Mouse (Mus musculus) kidney, postnatal 0 days (tissue): Measurements from ENCODE around the gene Amz1. TPM values are rescaled to one million over a fixed set of nuclear protein-coding genes. Genes with fewer than 3 reads are reported as not detected.
A peak's percentile ranks its signal among the peaks of the same experiment; 100 is the strongest.

Experiments used
- ATAC-seq: fragments of 200-750 bp; cut with Nextera tagmentation; replicated peaks from 2 replicates; pipeline ENCODE4 v1.8.0; 2017; ENCODE audit warnings: low read depth, moderate number of reproducible peaks, moderate TSS enrichment, moderate library complexity; ENCODE audit not compliant: low FRiP score
- DNase-seq: peaks from one replicate; pipeline ENCODE4 v3.0.0-alpha.2; 2016; ENCODE audit warnings: low spot score
- H3K27ac ChIP-seq: fragments of 300-500 bp; sonication (generic); 2 replicates; pipeline ENCODE4 v1.5.1; 2014; ENCODE audit warnings: mild to moderate bottlenecking
- H3K27me3 ChIP-seq: fragments of 300-500 bp; sonication (generic); 2 replicates; pipeline ENCODE4 v1.6.1; 2014; ENCODE audit warnings: low read length, mixed read lengths; ENCODE audit not compliant: insufficient read depth
- H3K36me3 ChIP-seq: fragments of 300-500 bp; sonication (generic); 2 replicates; pipeline ENCODE4 v1.6.1; 2014; ENCODE audit warnings: low read length, mixed read lengths; ENCODE audit not compliant: insufficient read depth
- H3K4me1 ChIP-seq: fragments of 300-500 bp; sonication (generic); replicated peaks from 2 replicates; pipeline ENCODE4 v1.6.1; 2014; ENCODE audit warnings: antibody characterized with exemption, low read length, mixed read lengths; ENCODE audit not compliant: insufficient read depth
- H3K4me2 ChIP-seq: fragments of 300-500 bp; sonication (generic); 2 replicates; pipeline ENCODE4 v1.6.1; 2014; ENCODE audit warnings: mild to moderate bottlenecking, low read length, moderate library complexity, mixed read lengths
- H3K4me3 ChIP-seq: fragments of 300-500 bp; sonication (generic); replicated peaks from 2 replicates; pipeline ENCODE4 v1.5.1; 2014; ENCODE audit warnings: low read depth, low read length
- H3K9ac ChIP-seq: fragments of 300-500 bp; sonication (generic); 2 replicates; pipeline ENCODE4 v1.6.1; 2014; ENCODE audit warnings: low read depth, low read length
- H3K9me3 ChIP-seq: fragments of 300-500 bp; sonication (generic); replicated peaks from 2 replicates; pipeline ENCODE4 v1.6.1; 2016; ENCODE audit warnings: low read length, inconsistent platforms, mixed read lengths
- CTCF ChIP-seq: IDR thresholded peaks from 2 replicates; pipeline ENCODE4 v1.5.1; 2016; ENCODE audit warnings: antibody characterized with exemption, low read depth, mild to moderate bottlenecking, moderate library complexity
- WGBS: fragments of 180-500 bp; shearing (Covaris S2); extraction: QIAGEN DNeasy Blood & Tissue Kit; methylation state at CpG from one replicate; pipeline ENCODE4 v1.1.7; 2014; 5-methylcytosine and 5-hydroxymethylcytosine counted together
- polyA plus RNA-seq: library from polyadenylated mRNA; unstranded; fragments of >200 nt; fragmentation: Nextera tagmentation; extraction: Ambion mirVana; gene quantifications from 2 replicates; pipeline ENCODE4 v1.2.1, GENCODE M21; 2015

The Amz1 gene
- 1.8 and 2.0 TPM in 2 replicates for polyA plus RNA-seq

DNA sequence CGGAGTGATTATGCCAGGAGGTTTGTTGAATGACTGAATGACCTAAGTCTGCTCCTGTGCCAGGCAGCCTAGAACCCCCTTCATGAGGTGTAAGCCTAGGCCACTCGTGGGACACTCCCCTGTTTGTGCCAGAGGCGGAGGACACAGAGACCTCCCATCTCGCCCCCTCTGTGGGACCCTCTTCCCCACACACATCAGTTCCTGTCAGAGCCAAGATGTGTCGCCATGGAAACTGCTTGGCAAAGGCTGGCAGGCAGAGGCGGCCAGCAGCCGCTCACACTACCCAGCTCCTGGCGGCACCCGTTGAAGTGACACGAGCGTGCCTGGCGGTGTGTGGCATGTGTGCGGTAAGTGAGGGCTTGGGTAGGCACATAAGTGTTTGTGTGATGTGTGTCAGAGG is at the start of gene Amz1:
Gene Amz1, plus strand, starts transcription at position 306 of the 400 bp plus-strand sequence.
- H3K4me1 ChIP-seq: no peaks in the 10 kb centered on the region

DNA sequence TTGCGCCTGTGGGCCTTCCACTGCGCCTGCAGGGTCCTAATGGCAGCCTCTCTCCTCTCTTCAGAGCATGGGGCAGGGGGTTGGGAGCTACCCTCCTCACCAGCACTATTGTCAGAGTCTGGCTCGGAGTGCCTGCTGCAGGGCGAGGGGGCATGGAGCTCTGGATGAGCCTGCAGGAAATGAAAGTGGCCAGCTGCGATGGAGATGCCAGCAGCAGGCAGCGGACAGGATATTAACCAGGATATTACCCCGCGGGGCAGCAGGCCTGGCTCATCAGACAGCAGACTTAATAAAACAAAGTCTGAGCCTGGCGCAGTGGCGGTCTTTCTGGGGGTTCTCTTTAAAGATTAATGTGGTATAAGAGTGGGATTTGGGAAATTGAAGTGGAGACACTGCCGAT is 48.8 kb upstream of the Amz1 start:
- H3K4me3 ChIP-seq: no peak overlapping the region
- no peaks in the 10 kb centered on the region for H3K9me3 ChIP-seq
- no peak overlapping the region for H3K27ac ChIP-seq
- DNase-seq: no peak
- H3K4me2 ChIP-seq: no peak overlapping the region
- no peak for TF ChIP-seq CTCF
- H3K9ac ChIP-seq: no peak overlapping the region
- peaks cover 28% of the 10 kb centered on the region; the same call in 1 of the 2 replicates for H3K36me3 ChIP-seq
- WGBS: 71% methylated on average over 11 of the region's 11 CpGs
- no peaks in the 10 kb centered on the region for H3K27me3 ChIP-seq
- H3K4me1 ChIP-seq: no peaks in the 10 kb centered on the region
- no peak for ATAC-seq

More for the DNA sequence above, at the start of gene Amz1:
- H3K27me3 ChIP-seq: no peaks in the 10 kb centered on the region
- DNase-seq (no peak), ATAC-seq (0 out of 2 replicates have a peak, but pooled peaks have one; percentile 3)
- 72% methylated on average over 13 of the region's 13 CpGs for WGBS
- H3K27ac ChIP-seq: no peak within 1 kb of the TSS
- no peak within 1 kb of the TSS for H3K9ac ChIP-seq
- no peak within 1 kb of the TSS for H3K4me3 ChIP-seq
- TF ChIP-seq CTCF: no peak
- H3K9me3 ChIP-seq: no peaks in the 10 kb centered on the region
- H3K4me2 ChIP-seq: no peak within 1 kb of the TSS
- peaks cover 10% of the 10 kb centered on the region for H3K36me3 ChIP-seq

DNA sequence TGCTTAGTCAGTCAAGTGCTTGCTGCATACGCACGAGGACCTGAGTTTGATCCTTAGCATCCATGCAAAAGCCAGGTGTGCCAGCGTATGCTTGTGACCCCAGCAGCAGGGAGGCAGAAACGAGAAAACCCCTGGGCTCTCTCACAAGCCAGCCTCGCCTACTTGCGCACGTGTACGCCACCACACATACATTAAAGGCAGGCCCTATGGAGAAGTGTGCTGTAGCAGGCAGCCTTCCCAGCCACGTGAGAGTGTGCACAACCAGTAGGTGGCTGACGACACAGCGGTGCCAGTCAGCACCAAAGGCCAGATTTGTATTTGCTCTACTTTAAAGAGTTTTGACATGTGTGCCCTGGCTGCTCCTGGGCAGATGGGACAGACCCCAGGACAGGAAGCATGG is 48.3 kb upstream of the Amz1 start:
- Histone ChIP-seq H3K9ac (no peak overlapping the region), H3K27ac (no peak overlapping the region), H3K4me1 (no peaks in the 10 kb centered on the region), H3K9me3 (no peaks in the 10 kb centered on the region), H3K4me2 (no peak overlapping the region), H3K4me3 (no peak overlapping the region), H3K27me3 (no peaks in the 10 kb centered on the region), H3K36me3 (peaks cover 26% of the 10 kb centered on the region; the same call in 1 of the 2 replicates)
- no peak for ATAC-seq
- TF ChIP-seq CTCF: no peak
- no peak for DNase-seq
- WGBS: 90% methylated on average over 11 of the region's 11 CpGs

DNA sequence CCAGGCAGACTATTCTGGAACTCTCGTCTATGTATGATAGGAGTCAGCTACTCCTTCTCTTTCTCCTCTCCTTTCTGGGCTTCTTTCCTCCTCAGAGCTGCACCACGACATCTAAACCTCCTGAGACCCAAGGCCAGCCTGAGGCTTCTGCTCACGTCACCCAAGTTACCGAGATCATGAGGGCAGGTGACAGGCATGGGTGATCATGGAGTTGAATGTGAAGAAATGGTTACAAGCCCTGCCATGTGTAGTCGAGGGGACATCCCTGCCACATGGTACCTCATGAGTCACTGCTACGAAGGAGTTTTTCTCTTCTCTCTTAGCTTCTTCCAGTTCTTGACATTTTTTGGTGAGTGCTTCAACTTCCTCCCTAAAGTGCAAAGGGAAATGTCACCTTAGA is 46.8 kb upstream of the Amz1 start:
- WGBS: 82% methylated on average over 6 of the region's 6 CpGs
- Histone ChIP-seq H3K27ac (no peak overlapping the region), H3K27me3 (no peaks in the 10 kb centered on the region), H3K36me3 (peaks cover 20% of the 10 kb centered on the region), H3K4me2 (no peak overlapping the region), H3K4me3 (no peak overlapping the region), H3K9ac (no peak overlapping the region), H3K4me1 (no peaks in the 10 kb centered on the region), H3K9me3 (no peaks in the 10 kb centered on the region)
- TF ChIP-seq CTCF: no peak
- DNase-seq (no peak), ATAC-seq (no peak)

DNA sequence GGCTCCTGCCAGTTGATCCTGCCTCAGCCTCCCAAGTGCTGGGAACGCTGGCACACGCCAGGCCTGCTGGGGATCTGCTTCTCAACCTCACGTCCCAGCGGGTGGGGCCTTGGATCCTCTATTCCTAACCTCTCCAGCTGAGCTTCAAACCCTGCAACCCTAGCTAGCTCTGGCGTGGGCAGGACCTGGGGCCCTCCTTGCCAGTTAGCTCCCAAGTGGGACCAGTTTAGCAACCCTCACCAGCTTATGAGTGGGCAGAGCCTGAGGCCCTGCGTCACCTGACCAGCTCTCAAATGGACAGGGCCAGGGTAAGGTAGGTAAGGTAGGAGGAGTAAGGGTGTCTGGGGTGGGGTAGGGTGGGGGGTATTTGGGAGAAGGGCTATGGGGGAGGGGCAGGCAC is 43.9 kb upstream of the Amz1 start:
- no peaks in the 10 kb centered on the region for H3K4me1 ChIP-seq
- TF ChIP-seq CTCF: no peak

DNA sequence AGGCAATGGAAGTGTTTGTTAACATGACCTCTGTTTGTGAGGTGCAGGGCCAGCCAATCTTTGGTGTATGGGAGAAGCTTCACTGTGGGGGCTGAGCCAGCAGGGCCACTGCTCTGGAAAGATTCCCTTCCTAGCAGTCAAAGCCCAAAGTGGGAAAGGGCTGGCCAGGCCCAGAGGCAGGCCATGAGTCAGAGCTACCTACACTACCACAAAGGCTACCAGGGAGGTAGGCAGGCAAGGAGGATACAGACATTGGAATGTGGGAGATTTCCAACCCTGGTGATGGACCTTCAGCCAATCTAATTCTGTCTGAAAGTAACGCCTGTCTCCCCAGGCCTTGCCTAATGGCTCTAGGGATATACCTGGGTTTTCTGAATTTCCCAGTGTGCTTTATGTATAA is 43.0 kb upstream of the Amz1 start:
- ATAC-seq (no peak), DNase-seq (no peak)
- H3K36me3 ChIP-seq: peaks cover 22% of the 10 kb centered on the region; the same call in 1 of the 2 replicates
- no peak for TF ChIP-seq CTCF
- no peak overlapping the region for H3K9ac ChIP-seq
- no peaks in the 10 kb centered on the region for H3K4me1 ChIP-seq
- no peaks in the 10 kb centered on the region for H3K9me3 ChIP-seq
- no peaks in the 10 kb centered on the region for H3K27me3 ChIP-seq
- 93% methylated on average over 1 of the region's 1 CpGs for WGBS
- H3K4me2 ChIP-seq: no peak overlapping the region
- H3K4me3 ChIP-seq: no peak overlapping the region
- no peak overlapping the region for H3K27ac ChIP-seq

More for the DNA sequence above, 43.9 kb upstream of the Amz1 start:
- peaks cover 19% of the 10 kb centered on the region; the same call in 1 of the 2 replicates for H3K36me3 ChIP-seq
- no peak overlapping the region for H3K4me3 ChIP-seq
- no peak for DNase-seq
- no peaks in the 10 kb centered on the region for H3K9me3 ChIP-seq
- H3K27ac ChIP-seq: no peak overlapping the region
- 91% methylated on average over 6 of the region's 6 CpGs for WGBS
- H3K27me3 ChIP-seq: no peaks in the 10 kb centered on the region
- no peak for ATAC-seq
- no peak overlapping the region for H3K9ac ChIP-seq
- no peak overlapping the region for H3K4me2 ChIP-seq

DNA sequence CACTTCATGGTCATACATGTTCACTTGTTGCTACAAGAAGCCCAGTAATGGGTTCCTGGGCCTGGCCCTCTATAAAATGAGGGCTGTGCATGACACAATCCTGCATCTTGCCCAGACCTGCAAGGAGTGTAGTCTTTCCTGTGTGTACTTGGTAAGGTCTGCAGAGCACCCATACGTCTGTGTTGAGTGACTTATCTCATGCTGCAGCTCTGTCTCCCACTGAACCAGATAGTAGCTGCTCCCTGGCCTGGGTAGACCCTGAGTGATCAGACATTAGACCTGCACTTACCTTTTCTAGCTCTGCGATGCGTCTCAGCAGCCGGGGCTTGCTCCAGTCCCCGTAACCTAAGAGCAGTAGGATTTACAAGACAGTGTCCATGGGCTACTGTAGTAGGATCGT is 41.8 kb upstream of the Amz1 start:
- H3K27me3 ChIP-seq: no peaks in the 10 kb centered on the region
- WGBS: 93% methylated on average over 6 of the region's 6 CpGs
- H3K4me2 ChIP-seq: no peak overlapping the region

More for the DNA sequence above, 41.8 kb upstream of the Amz1 start:
- no peak for TF ChIP-seq CTCF
- H3K36me3 ChIP-seq: peaks cover 21% of the 10 kb centered on the region; the same call in 1 of the 2 replicates
- ATAC-seq: no peak
- no peak for DNase-seq
- H3K4me3 ChIP-seq: no peak overlapping the region
- H3K4me1 ChIP-seq: no peaks in the 10 kb centered on the region
- H3K27ac ChIP-seq: no peak overlapping the region
- no peaks in the 10 kb centered on the region for H3K9me3 ChIP-seq
- no peak overlapping the region for H3K9ac ChIP-seq
